Mouse (Mus musculus): ENCODE measurements around the gene Kif13a.

GRCm38 (mm10) chr13:46739426-46739825 is 190.2 kb downstream of the Kif13a start:
- no peak for TF ChIP-seq POLR2A (IDR thresholded peaks at IDR 0.05; ENCODE audit: control insufficient read depth, low read depth, low read length)
- TF ChIP-seq CTCF (IDR thresholded peaks at IDR 0.05; ENCODE audit: control insufficient read depth, insufficient read depth, insufficient replicate concordance, low read depth, low read length): no peak

All from testis, adult 2 months (tissue).